Mouse (Mus musculus) spleen, embryonic (tissue): ENCODE data around the gene Apoc1.

Experiments
- CTCF ChIA-PET: fragments of 350-600 bp; sonication (Branson Sonifier 250); formaldehyde crosslinking; loops from one replicate; lab custom pipeline; 2022; lab: Charles Lee

The Apoc1 gene

GRCm38 (mm10) chr7:19691873-19692865 is at the start of gene Apoc1:
Gene Apoc1, minus strand, starts transcription at chr7:19692660.
- CTCF ChIA-PET = no interaction called here

- CTCF ChIA-PET = no interaction called here
These were observed 49.0 kb upstream of the Apoc1 start for GRCm38 (mm10) chr7:19741329-19742031.

- CTCF ChIA-PET = no interaction called here
These were observed 47.8 kb upstream of the Apoc1 start for GRCm38 (mm10) chr7:19740269-19740668.

GRCm38 (mm10) chr7:19738771-19739170 is 46.3 kb upstream of the Apoc1 start:
- CTCF ChIA-PET = no interaction called here

GRCm38 (mm10) chr7:19736389-19737057 is 44.1 kb upstream of the Apoc1 start:
- CTCF ChIA-PET = interaction anchor here (0.7 kb wide), 1 partner anchor 94 kb away, joined by 4 read pairs; no protein-coding TSS in a partner anchor

GRCm38 (mm10) chr7:19734178-19734666 is 41.8 kb upstream of the Apoc1 start:
- CTCF ChIA-PET = no interaction called here

GRCm38 (mm10) chr7:19726541-19726940 is 34.1 kb upstream of the Apoc1 start:
- CTCF ChIA-PET = no interaction called here

GRCm38 (mm10) chr7:19724167-19724566 is 31.7 kb upstream of the Apoc1 start:
- CTCF ChIA-PET = no interaction called here

- CTCF ChIA-PET = interaction anchor here (0.8 kb wide), 1 partner anchor 21 kb away, joined by 4 read pairs; no protein-coding TSS in a partner anchor
These were observed 30.3 kb upstream of the Apoc1 start for GRCm38 (mm10) chr7:19722754-19723195.

- CTCF ChIA-PET = no interaction called here
These were observed 26.7 kb upstream of the Apoc1 start for GRCm38 (mm10) chr7:19719200-19719599.

- CTCF ChIA-PET = interaction anchor here (1.0 kb wide), 1 partner anchor 169 kb away, joined by 3 read pairs; no protein-coding TSS in a partner anchor
These were observed 26.0 kb upstream of the Apoc1 start for GRCm38 (mm10) chr7:19718297-19718952.

GRCm38 (mm10) chr7:19717346-19717745 is 24.9 kb upstream of the Apoc1 start:
- CTCF ChIA-PET = interaction anchor here (0.6 kb wide), 3 partner anchors 19 to 375 kb away, joined by 3 to 5 read pairs (median 3); no protein-coding TSS in a partner anchor

GRCm38 (mm10) chr7:19716822-19717221 is 24.4 kb upstream of the Apoc1 start:
- CTCF ChIA-PET = interaction anchor here (0.6 kb wide), 1 partner anchor 18 kb away, joined by 3 read pairs; no protein-coding TSS in a partner anchor

GRCm38 (mm10) chr7:19716055-19716682 is 23.7 kb upstream of the Apoc1 start:
- CTCF ChIA-PET = no interaction called here

- CTCF ChIA-PET = no interaction called here
These were observed 23.0 kb upstream of the Apoc1 start, which contains the start of gene Tomm40 for GRCm38 (mm10) chr7:19715239-19716054. Gene Tomm40, minus strand, starts transcription at chr7:19715438.

- CTCF ChIA-PET = interaction anchor here (0.9 kb wide), 1 partner anchor 50 kb away, joined by 4 read pairs; no protein-coding TSS in a partner anchor
These were observed 22.4 kb upstream of the Apoc1 start for GRCm38 (mm10) chr7:19714836-19715235.

- CTCF ChIA-PET = interaction anchor here (0.9 to 1.3 kb wide), 2 partner anchors 13 to 48 kb away, joined by 3 to 4 read pairs; no protein-coding TSS in a partner anchor
These were observed 21.1 kb upstream of the Apoc1 start for GRCm38 (mm10) chr7:19713598-19713997.

- CTCF ChIA-PET = interaction anchor here (1.0 to 1.3 kb wide), 2 partner anchors 13 to 68 kb away, joined by 3 read pairs; no protein-coding TSS in a partner anchor
These were observed 20.7 kb upstream of the Apoc1 start for GRCm38 (mm10) chr7:19713196-19713595.

GRCm38 (mm10) chr7:19712414-19712813 is 20.0 kb upstream of the Apoc1 start:
- CTCF ChIA-PET = interaction anchor here (0.6 to 1.3 kb wide), 3 partner anchors 12 to 422 kb away, joined by 3 read pairs; no protein-coding TSS in a partner anchor
